Mouse (Mus musculus): ENCODE data around the gene Mrpl45. TPM values are rescaled to one million over a fixed set of nuclear protein-coding genes. Genes with fewer than 3 reads are reported as not detected.

Gene Mrpl45
- polyA plus RNA-seq, 1 experiment from 2014 or later = 57.2 TPM

DNA sequence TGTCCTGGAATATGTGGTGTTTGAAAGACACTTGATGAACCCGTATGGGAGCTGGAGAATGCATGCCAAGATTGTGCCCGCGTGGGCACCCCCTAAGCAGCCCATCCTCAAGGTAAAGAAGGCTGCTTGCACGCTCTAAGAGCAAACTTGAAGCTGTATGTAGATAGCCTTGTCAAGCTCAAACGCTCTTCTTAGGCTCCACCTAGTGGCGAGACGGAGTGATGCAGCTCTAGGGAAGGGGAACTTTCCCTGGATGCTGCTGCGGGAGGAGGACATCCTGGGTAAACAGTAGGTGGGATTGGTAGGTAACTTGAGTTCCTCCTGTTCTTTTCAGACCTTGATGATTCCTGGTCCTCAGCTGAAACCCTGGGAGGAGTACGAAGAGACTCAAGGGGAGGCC, 12.6 kb downstream of the Mrpl45 start:
- ATAC-seq (replicated peaks; ENCODE audit: insufficient number of reproducible peaks, low FRiP score, low TSS enrichment, low read depth) (no peak; the same call in 1 of the 2 replicates), DNase-seq (ENCODE audit: low spot score) (peak; percentile 86)
- WGBS = 32% methylated on average over 9 of the region's 9 CpGs
- Histone ChIP-seq H3K36me3 (replicated peaks; ENCODE audit: control insufficient read depth, insufficient read depth, low read depth, low read length) (no peaks in the 10 kb centered on the region; the same call in 1 of the 2 replicates), H3K4me2 (ENCODE audit: low read depth, low read length) (no peak overlapping the region), H3K4me3 (ENCODE audit: low read depth, low read length) (no peak overlapping the region), H3K27me3 (ENCODE audit: control insufficient read depth, insufficient read depth, low read length) (no peaks in the 10 kb centered on the region), H3K4me1 (ENCODE audit: control insufficient read depth, insufficient read depth, low read length) (no peaks in the 10 kb centered on the region), H3K9ac (replicated peaks; ENCODE audit: low read length) (no peak overlapping the region), H3K9me3 (replicated peaks; ENCODE audit: control insufficient read depth, low read length) (no peaks in the 10 kb centered on the region), H3K27ac (replicated peaks; ENCODE audit: low read depth, low read length) (no peak overlapping the region)

DNA sequence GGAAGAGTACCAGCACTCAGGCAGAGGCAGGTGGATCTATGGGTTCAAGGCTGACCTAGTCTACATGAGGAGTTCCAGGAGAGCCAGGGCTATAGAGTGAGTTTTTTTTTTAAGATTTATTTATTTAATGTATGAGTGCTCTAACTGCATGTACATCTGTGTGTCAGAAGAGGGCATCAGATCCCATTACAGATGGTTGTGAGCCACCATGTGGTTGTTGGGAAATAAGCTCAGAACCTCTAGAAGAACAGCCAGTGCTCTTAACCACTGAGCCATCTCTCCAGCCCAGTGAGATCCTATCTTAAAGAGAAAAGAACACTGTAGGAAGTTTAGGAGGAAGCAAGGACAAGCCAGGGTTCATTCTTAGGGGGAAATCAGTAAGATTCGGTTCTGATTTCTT, 14.8 kb downstream of the Mrpl45 start:
- no peaks in the 10 kb centered on the region; the same call in 1 of the 2 replicates for H3K36me3 ChIP-seq (replicated peaks; ENCODE audit: control insufficient read depth, insufficient read depth, low read depth, low read length)
- H3K4me3 ChIP-seq (ENCODE audit: low read depth, low read length) = no peak overlapping the region
- H3K4me2 ChIP-seq (ENCODE audit: low read depth, low read length) = no peak overlapping the region
- H3K9me3 ChIP-seq (replicated peaks; ENCODE audit: control insufficient read depth, low read length) = no peaks in the 10 kb centered on the region
- no peaks in the 10 kb centered on the region for H3K27me3 ChIP-seq (ENCODE audit: control insufficient read depth, insufficient read depth, low read length)
- H3K27ac ChIP-seq (replicated peaks; ENCODE audit: low read depth, low read length) = no peak overlapping the region
- no peak for DNase-seq (ENCODE audit: low spot score)
- WGBS = 96% methylated on average over 1 of the region's 1 CpGs
- no peaks in the 10 kb centered on the region; the same call in 1 of the 2 replicates for H3K4me1 ChIP-seq (ENCODE audit: control insufficient read depth, insufficient read depth, low read length)
- no peak for ATAC-seq (replicated peaks; ENCODE audit: insufficient number of reproducible peaks, low FRiP score, low TSS enrichment, low read depth)
- no peak overlapping the region for H3K9ac ChIP-seq (replicated peaks; ENCODE audit: low read length)

DNA sequence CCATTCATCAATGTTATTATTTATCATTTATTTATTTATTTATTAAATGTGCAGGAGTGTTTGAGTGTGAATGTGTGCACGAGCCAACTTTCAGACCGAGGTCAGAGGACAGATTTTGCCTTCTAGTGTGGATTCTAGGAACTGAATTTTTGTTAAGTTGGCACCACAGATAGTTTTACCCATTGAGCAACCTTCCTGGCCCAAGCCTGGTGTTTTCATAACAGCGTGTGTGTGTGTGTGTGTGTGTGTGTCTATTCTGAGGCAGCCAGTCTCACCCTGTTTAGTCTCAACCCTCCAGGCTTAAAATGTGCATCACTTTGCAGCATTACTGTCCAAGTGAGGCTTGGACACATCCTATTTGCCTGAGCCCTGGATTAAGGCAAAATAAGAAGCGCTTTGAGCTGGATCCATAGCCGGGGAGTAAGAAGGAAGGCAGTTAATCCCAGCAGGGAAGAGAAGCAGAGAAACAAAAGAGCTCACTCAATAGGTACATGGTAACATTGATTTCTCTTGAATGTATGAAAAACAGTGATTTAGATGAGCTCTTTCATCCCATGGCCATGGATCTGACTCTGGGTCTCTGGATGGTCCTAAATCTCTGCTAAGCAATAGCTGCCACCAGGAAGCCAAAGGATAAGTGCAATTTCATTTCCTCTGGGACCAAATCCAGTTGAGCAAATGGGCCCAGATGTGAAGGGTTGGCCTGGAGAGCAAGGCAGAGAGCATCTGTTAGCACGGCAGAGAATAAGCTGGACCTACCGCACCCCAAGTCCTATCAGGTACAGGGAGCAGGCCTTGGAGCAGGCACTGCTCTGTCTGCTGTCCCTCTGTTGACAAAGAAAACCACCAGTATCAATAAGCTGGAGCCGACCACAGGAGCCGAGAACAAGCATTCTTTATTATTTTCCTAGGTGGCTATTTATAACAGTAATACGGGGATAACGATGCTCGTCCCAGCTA, 16.0 kb downstream of the Mrpl45 start:
- Histone ChIP-seq H3K27ac (replicated peaks; ENCODE audit: low read depth, low read length) (no peak overlapping the region), H3K27me3 (ENCODE audit: control insufficient read depth, insufficient read depth, low read length) (no peaks in the 10 kb centered on the region), H3K4me2 (ENCODE audit: low read depth, low read length) (no peak overlapping the region), H3K4me1 (ENCODE audit: control insufficient read depth, insufficient read depth, low read length) (no peaks in the 10 kb centered on the region; the same call in 1 of the 2 replicates), H3K9ac (replicated peaks; ENCODE audit: low read length) (no peak overlapping the region), H3K9me3 (replicated peaks; ENCODE audit: control insufficient read depth, low read length) (no peaks in the 10 kb centered on the region), H3K4me3 (ENCODE audit: low read depth, low read length) (no peak overlapping the region), H3K36me3 (replicated peaks; ENCODE audit: control insufficient read depth, insufficient read depth, low read depth, low read length) (no peaks in the 10 kb centered on the region; the same call in 1 of the 2 replicates)
- no peak for ATAC-seq (replicated peaks; ENCODE audit: insufficient number of reproducible peaks, low FRiP score, low TSS enrichment, low read depth)
- WGBS = 85% methylated on average over 12 of the region's 12 CpGs
- DNase-seq (ENCODE audit: low spot score) = no peak

DNA sequence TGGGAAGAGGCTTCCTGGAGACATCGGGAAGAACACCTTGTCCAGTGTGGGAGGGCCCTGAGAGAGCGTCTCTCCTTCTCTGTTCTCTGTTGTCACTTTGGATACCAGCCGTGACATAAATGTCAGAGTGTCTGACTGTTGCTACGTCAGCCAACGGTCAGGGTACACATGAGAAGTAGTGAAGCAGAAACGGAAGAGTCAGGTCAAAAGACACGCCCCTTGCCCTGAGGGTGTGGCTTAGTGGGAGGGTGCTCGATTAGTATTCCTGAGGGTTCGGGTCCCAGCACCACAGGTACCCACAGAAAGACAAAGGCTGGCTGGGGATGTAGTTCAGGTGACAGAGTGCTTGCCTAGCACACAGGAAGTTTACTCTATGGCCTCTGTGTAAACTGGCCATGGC, 17.5 kb downstream of the Mrpl45 start:
- H3K9me3 ChIP-seq (replicated peaks; ENCODE audit: control insufficient read depth, low read length) = no peaks in the 10 kb centered on the region
- H3K4me1 ChIP-seq (ENCODE audit: control insufficient read depth, insufficient read depth, low read length) = no peaks in the 10 kb centered on the region; the same call in 1 of the 2 replicates
- ATAC-seq (replicated peaks; ENCODE audit: insufficient number of reproducible peaks, low FRiP score, low TSS enrichment, low read depth) = no peak
- H3K27ac ChIP-seq (replicated peaks; ENCODE audit: low read depth, low read length) = no peak overlapping the region
- DNase-seq (ENCODE audit: low spot score) = no peak
- no peak overlapping the region for H3K4me3 ChIP-seq (ENCODE audit: low read depth, low read length)
- H3K27me3 ChIP-seq (ENCODE audit: control insufficient read depth, insufficient read depth, low read length) = no peaks in the 10 kb centered on the region
- WGBS = 41% methylated on average over 9 of the region's 9 CpGs
- no peaks in the 10 kb centered on the region for H3K36me3 ChIP-seq (replicated peaks; ENCODE audit: control insufficient read depth, insufficient read depth, low read depth, low read length)
- no peak overlapping the region for H3K9ac ChIP-seq (replicated peaks; ENCODE audit: low read length)
- H3K4me2 ChIP-seq (ENCODE audit: low read depth, low read length) = no peak overlapping the region

DNA sequence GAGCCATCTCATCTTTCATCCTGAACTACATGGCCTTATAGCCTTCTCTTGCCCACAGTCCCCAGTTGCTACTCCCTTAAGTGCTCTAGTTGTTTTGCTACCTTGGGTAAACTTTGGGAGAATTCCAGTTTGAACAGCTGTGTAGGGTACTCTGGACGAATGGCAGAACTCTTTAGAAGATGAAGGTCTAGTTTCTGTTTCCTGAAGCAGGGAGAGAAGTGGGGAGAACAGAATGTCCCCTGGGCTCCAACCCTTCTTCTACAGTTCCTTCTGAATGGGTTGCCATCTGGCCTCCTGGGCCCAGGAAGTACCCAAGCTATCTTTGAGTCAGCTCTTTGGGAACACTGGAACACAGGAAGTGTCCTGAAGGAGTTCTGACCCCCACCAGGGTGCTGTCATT, 18.4 kb downstream of the Mrpl45 start:
- H3K27me3 ChIP-seq (ENCODE audit: control insufficient read depth, insufficient read depth, low read length) = no peaks in the 10 kb centered on the region
- 70% methylated on average over 1 of the region's 1 CpGs for WGBS
- H3K36me3 ChIP-seq (replicated peaks; ENCODE audit: control insufficient read depth, insufficient read depth, low read depth, low read length) = no peaks in the 10 kb centered on the region
- H3K4me3 ChIP-seq (ENCODE audit: low read depth, low read length) = no peak overlapping the region
- no peak overlapping the region for H3K27ac ChIP-seq (replicated peaks; ENCODE audit: low read depth, low read length)
- ATAC-seq (replicated peaks; ENCODE audit: insufficient number of reproducible peaks, low FRiP score, low TSS enrichment, low read depth) (no peak), DNase-seq (ENCODE audit: low spot score) (no peak)
- H3K9me3 ChIP-seq (replicated peaks; ENCODE audit: control insufficient read depth, low read length) = no peaks in the 10 kb centered on the region
- H3K9ac ChIP-seq (replicated peaks; ENCODE audit: low read length) = no peak overlapping the region
- H3K4me2 ChIP-seq (ENCODE audit: low read depth, low read length) = no peak overlapping the region
- no peaks in the 10 kb centered on the region; the same call in 1 of the 2 replicates for H3K4me1 ChIP-seq (ENCODE audit: control insufficient read depth, insufficient read depth, low read length)

DNA sequence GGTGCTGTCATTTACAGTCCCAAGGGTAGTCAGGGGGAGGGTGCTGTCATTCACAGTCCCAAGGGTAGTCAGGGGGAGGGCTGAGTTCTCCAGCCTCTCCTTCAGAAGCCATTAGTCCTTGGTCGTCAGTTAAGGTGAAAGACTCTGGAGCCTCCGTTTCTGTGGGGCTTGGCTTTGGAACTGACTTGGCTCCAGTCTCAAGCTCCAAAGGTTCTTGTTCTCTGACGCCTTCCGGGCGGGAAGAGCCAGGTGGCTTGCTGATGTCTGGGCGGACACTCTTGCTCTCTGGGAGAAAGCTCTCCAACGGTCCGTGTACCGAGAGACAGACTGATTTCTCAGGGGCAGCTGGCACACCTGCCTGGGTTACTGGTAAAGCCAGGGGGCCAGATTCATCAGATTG, 18.9 kb downstream of the Mrpl45 start:
- no peaks in the 10 kb centered on the region; the same call in 1 of the 2 replicates for H3K4me1 ChIP-seq (ENCODE audit: control insufficient read depth, insufficient read depth, low read length)

DNA sequence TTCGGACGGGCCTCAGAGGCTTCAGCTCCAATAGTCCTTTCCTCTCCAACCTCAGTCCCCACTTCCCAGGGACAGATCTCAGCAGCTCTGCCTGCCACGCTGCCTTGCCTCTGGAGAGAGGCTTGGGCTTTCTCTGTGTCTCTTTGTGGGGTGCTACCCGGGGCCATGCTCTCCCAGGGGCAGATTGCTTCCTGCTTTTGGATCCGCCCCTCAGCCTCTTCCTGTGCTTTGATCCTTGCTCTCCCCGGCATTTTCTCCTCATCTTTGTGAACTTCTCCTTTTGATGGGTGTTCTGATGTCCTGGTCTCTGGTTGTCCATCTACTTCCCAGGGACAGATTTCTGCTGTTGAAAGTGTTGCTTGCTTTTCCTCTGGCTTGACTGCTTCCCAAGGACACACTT, 20.7 kb downstream of the Mrpl45 start:
- no peak overlapping the region for H3K27ac ChIP-seq (replicated peaks; ENCODE audit: low read depth, low read length)
- no peaks in the 10 kb centered on the region for H3K36me3 ChIP-seq (replicated peaks; ENCODE audit: control insufficient read depth, insufficient read depth, low read depth, low read length)
- no peaks in the 10 kb centered on the region; the same call in 1 of the 2 replicates for H3K4me1 ChIP-seq (ENCODE audit: control insufficient read depth, insufficient read depth, low read length)
- no peak for DNase-seq (ENCODE audit: low spot score)
- no peaks in the 10 kb centered on the region for H3K9me3 ChIP-seq (replicated peaks; ENCODE audit: control insufficient read depth, low read length)
- H3K27me3 ChIP-seq (ENCODE audit: control insufficient read depth, insufficient read depth, low read length) = no peaks in the 10 kb centered on the region
- 41% methylated on average over 6 of the region's 6 CpGs for WGBS
- H3K9ac ChIP-seq (replicated peaks; ENCODE audit: low read length) = no peak overlapping the region
- ATAC-seq (replicated peaks; ENCODE audit: insufficient number of reproducible peaks, low FRiP score, low TSS enrichment, low read depth) = no peak
- H3K4me3 ChIP-seq (ENCODE audit: low read depth, low read length) = no peak overlapping the region
- H3K4me2 ChIP-seq (ENCODE audit: low read depth, low read length) = no peak overlapping the region

More for the DNA sequence above, 18.9 kb downstream of the Mrpl45 start:
- Histone ChIP-seq H3K27ac (replicated peaks; ENCODE audit: low read depth, low read length) (no peak overlapping the region), H3K9ac (replicated peaks; ENCODE audit: low read length) (no peak overlapping the region), H3K27me3 (ENCODE audit: control insufficient read depth, insufficient read depth, low read length) (no peaks in the 10 kb centered on the region), H3K4me3 (ENCODE audit: low read depth, low read length) (no peak overlapping the region), H3K36me3 (replicated peaks; ENCODE audit: control insufficient read depth, insufficient read depth, low read depth, low read length) (no peaks in the 10 kb centered on the region), H3K9me3 (replicated peaks; ENCODE audit: control insufficient read depth, low read length) (no peaks in the 10 kb centered on the region), H3K4me2 (ENCODE audit: low read depth, low read length) (no peak overlapping the region)
- ATAC-seq (replicated peaks; ENCODE audit: insufficient number of reproducible peaks, low FRiP score, low TSS enrichment, low read depth) (no peak), DNase-seq (ENCODE audit: low spot score) (no peak)
- 82% methylated on average over 9 of the region's 9 CpGs for WGBS

DNA sequence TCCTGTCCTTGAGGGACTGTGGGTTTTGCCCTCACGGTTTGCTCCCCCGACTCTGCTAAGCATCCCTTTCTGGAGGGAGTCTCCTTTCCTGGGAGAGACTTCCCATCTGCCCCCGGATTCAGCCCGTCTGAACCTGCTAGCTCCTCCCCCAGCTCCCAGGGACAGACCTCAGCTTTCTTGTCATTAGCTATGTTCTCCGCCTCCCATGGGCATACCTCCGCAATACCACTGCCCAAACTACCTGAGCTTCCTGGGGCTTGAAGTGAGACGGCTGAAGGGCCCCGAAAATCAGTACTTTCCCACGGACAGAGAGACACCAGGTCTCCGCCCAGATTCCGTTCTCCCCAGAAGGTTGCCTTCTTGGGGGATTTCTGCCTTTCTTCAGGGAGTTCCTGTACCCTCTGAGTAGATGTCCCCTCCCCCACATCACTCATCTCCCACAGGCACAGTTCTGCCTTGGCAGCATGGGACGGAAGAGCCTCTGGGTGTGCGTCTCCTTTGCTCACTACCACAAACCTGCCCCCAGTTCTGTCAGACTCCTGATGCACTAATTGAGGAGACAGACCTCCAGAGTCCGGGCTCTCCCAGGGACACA, 21.3 kb downstream of the Mrpl45 start:
- no peak for DNase-seq (ENCODE audit: low spot score)
- Histone ChIP-seq H3K9me3 (replicated peaks; ENCODE audit: control insufficient read depth, low read length) (no peaks in the 10 kb centered on the region), H3K36me3 (replicated peaks; ENCODE audit: control insufficient read depth, insufficient read depth, low read depth, low read length) (no peaks in the 10 kb centered on the region), H3K27me3 (ENCODE audit: control insufficient read depth, insufficient read depth, low read length) (no peaks in the 10 kb centered on the region), H3K27ac (replicated peaks; ENCODE audit: low read depth, low read length) (no peak overlapping the region), H3K4me3 (ENCODE audit: low read depth, low read length) (no peak overlapping the region), H3K4me2 (ENCODE audit: low read depth, low read length) (no peak overlapping the region), H3K4me1 (ENCODE audit: control insufficient read depth, insufficient read depth, low read length) (no peaks in the 10 kb centered on the region; the same call in 1 of the 2 replicates), H3K9ac (replicated peaks; ENCODE audit: low read length) (no peak overlapping the region)
- ATAC-seq (replicated peaks; ENCODE audit: insufficient number of reproducible peaks, low FRiP score, low TSS enrichment, low read depth) = no peak
- WGBS = 70% methylated on average over 14 of the region's 14 CpGs

Measured in embryonic facial prominence, embryonic 11.5 days (tissue).